Mouse (Mus musculus) layer of hippocampus, adult 18-20 months (tissue): ENCODE data around the gene Plch1. TPM values are rescaled to one million over a fixed set of nuclear protein-coding genes. Genes with fewer than 3 reads are reported as not detected.

Experiments used
- DNase-seq, 2 experiments: peaks; one replicate each; pipeline ENCODE4 v3.0.0; 2022; ENCODE audit warnings: low spot score in 2 of 2
- long read RNA-seq: library from polyadenylated mRNA; stranded (forward); transcript quantifications from one replicate; pipeline ENCODE4 v2.0.0, GENCODE M21; 2021
- total RNA-seq, 2 experiments: library from RNA; stranded (reverse); gene quantifications; 2 replicates each; pipeline ENCODE4 v1.2.3; 2021

Plch1 gene
- total RNA-seq, result 1 to 10 TPM; 4.6 to 4.7 TPM
- long read RNA-seq, full-length matches to known transcripts, result 1 of 1 reads
- long read RNA-seq, partial matches to known transcripts, result 0 of 1 reads
- long read RNA-seq, other reads (novel, unspliced or antisense), result 0 of 1 reads

GRCm38 (mm10) chr3:63899309-63899695, at the start of gene Plch1:
TSS of gene Plch1 (minus strand) at chr3:63899472.
- DNase-seq, result peak; percentile 6 to 32

- peak; percentile 53 to 69 for DNase-seq
Measured at GRCm38 (mm10) chr3:63941204-63941850, 42.1 kb upstream of the Plch1 start.

- DNase-seq, result no peak
Measured at GRCm38 (mm10) chr3:63938928-63939327, 39.7 kb upstream of the Plch1 start.

DNA sequence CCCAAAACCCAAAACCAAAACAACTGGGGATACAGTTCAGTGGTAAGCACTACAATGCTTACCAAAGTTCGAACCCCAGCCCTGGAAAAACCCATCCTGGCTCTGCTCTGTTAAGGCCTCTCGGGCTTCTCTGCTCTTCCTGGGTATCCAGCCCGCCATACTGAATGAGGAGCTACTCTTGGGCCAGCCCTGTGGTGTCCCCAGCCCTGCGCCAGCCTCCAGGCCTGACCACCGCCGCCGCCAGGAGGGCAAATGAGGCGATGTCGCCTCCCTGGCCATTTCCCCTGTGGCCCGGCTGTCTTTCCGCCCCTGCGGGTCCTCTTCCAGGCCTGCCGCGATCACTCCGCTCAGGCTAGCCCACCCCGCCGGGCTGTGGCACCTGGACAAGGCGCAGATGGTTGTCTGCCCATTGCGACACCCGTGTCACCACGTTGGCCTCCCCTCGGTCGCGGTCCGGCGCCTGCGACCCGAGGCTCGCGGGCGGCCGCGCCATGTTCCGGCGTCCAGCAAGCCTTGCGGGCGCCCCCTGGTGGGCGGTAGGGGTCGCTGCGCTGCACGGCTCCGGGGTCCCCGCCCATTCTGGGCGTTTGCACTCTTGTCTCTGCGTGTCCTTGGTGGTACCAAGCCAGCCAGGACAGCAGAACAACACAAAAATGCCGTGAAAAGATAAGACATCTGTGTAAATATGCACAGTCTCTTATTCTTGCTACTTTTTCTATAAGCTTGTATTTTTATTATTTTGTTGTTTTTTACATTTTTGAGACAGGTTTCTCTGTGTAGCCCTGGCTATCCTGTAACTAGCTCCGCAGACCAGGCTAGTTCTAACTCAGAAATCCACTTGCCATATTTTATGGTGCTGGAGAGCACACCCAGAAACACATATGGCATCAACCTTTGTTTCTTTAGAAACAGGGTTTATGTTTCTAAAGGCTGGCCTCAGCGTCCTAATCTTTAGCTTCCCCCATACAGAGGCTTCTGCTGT, 29.9 kb upstream of the Plch1 start, which contains the start of gene E130311K13Rik:
Gene E130311K13Rik (minus strand): TSS at position 595 of the 982 bp plus-strand sequence.
- DNase-seq, result peak; percentile 82 to 93

DNA sequence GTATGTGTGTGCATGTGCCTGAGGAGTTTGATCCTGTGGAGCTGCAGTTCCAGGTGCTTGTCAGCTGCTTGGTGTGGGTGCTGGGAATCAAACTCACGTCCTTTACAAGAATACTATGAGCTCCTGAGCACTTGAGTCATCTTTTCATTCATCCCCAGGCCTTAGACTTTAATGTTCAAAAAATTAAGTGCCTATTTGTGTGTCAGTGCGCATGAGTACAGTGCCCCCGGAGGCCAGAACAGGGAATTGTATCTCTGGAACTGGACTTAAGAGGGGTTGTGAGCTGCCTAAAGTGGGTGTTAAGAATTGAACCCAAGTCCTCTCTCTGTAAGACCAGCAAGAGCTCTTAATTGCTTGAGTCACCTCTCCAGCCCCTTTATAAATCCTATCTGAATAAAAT, 20.4 kb upstream of the Plch1 start:
- peak in 1 of 2 experiments; percentile 32 for DNase-seq

GRCm38 (mm10) chr3:63910301-63910700, 11.0 kb upstream of the Plch1 start:
- no peak for DNase-seq

GRCm38 (mm10) chr3:63905241-63905640, 6.0 kb upstream of the Plch1 start:
- DNase-seq, result no peak

DNA sequence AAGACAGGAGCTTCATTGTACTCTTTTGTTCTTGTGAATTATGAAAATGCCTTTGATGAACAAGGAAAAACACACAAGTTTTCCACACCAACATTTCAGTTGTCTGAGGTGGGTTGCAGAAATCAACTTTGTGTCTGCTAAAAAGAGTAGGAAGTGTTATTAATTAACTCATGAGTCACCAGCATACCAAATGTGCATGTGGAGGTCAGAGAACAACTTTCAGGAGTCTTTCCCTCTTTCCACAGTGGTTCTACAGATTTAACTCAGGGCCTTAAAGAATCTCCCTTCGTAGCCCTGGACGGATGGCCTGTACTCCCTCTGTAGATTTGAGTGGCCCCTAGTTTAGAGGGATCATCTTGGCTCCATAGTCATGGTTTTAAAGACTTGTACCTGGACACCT, 4.9 kb upstream of the Plch1 start:
- no peak for DNase-seq

- peak in 1 of 2 experiments; percentile 44 for DNase-seq
Measured at GRCm38 (mm10) chr3:63900021-63900571, 824 bp upstream of the Plch1 start.

DNA sequence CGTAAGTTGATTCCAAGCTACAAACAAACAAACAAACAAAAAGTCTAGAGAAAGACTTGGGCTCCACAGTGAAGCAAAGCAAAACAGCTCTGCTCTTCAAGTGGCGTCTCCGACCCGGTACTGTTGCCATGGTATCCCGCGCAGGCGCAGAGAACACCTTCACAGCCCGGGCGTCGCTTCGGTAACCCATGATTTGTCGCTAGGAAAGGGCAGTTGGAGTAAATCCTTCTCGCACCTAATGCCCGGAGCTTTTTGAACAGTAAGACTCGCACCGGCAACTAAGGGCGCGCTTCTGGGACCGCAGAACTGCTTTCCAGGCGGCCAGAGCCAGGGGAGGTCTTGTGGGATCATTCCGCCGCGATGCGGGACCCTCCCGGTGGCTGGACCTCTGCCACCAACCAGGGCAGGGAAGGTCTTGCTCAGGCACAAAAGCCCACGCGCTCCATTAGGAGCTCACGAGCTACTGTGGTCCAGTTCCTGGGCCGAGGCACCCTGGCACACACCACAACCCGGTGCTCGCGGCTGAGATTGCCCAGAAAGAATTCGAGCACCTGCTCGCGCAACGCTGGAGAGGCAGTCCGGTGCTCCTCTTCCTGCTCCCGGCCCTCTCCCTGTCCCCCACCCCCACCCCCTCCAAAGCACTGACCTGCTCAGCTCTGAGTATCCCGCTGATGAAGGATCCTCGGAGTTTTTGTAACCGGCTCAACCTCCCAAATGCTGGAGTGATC, 527 bp downstream of the Plch1 start:
- DNase-seq, result peak; percentile 78 to 91

DNA sequence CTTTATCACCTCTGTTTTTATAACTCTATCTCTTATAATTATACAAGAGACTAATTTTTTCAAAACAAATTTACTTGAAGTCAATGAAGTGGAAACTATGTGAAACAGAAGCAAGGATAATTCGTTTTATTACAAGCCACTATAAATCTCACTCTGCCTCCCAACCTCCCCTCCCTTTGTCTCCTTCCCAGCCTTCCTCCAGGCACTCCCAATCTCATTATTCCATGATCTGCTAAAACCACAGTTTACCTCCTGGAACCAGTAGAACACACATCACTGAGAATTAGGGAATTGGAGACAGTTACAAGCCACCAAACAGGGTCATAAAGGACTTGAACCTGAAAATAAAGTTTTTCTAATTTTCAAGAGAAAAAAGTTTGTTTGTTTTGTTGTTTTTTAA, 2.1 kb downstream of the Plch1 start:
- DNase-seq, result no peak

DNA sequence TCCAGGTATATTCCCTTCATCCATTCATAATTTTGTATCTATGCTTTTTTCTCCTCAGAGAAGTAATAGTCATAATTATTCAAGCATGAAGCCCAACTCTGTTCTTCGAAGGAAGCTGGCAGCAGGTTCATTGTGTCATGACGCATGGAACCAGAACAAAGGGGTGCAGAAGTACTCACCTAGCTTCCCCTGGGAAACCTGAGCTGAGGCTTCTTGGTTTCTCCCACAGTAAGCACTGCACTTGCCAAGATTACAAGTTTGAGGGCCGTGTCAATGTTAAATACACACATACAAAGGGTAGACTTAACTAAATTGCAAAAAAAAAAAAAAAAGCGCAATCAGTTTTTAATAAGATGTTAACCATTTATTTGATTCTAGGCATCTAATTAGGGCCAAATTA, 3.0 kb downstream of the Plch1 start:
- DNase-seq, result no peak

DNA sequence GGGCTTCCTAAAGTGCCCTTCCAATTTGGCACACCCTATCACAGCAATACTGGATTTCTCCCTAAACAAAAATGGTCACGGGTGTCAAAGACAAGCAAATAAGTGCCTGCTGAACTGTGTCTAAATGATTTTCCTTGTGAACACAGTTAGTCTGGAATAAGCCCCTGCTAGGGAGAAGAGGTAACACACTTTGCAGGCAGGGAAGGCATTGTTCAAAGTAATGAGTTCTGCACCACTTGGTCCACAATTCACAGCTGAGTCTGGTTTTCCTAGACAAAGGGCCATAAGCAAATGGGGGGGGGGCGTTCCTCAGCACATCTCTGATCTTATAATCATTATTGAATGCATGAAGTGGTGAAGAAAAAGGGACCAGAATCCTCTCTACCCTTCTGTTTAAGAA, 3.5 kb downstream of the Plch1 start:
- no peak for DNase-seq

DNA sequence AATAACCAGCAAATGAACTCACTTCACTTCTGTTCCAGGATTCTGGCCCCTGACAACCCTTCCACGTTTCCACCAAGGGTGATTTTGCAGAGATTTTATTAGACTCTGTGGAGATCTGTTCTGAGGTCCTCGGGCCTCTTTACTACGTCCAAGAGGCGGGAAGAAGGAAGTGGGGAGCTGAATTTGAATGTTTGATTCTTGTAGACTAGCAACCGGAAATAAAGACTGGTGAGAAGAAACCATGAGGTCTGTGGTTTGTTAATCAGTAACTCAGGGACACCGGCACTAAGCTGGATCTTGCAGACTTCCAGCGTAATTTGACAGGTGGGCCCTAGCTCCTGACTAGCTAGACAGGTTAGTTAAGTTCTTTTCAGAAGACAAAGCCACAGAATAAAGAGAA, 5.6 kb downstream of the Plch1 start:
- no peak for DNase-seq

DNA sequence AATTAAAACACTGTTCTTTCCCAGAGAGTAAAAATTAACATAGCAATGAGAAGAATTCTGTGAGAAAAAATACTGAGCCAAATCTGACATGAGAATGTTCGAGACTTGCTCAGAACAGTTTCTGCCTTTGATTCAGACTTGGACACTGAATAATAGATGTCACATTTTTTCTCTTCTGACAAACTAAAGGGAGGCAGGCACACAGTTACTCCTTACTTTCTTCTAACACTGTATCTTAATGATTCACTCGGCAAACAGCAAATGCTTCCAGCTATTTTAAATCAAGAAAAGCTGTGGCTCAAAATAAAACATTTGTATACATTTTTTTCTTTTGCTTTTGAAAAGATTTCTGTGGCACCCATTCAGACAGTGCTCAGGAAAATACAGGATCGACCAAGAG, 7.1 kb downstream of the Plch1 start:
- no peak for DNase-seq

DNA sequence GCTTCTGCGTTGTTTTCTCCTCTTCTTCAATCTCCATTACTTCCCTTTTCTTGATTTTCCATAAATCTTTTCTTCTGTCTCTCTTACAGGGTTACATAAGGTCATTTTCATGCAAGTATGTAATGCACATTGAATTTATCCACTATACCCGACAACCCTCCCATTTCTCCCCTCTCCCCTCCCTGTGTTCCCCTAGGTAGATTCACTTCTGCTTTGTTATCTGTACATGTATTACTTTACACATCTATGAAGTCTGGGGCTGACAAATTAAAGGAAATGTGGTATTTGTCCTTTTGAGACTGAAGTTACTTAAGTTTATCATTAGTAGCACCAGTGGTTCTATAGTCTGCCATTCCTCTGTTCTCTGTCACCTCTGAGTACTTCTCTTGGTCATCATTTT, 18.2 kb downstream of the Plch1 start:
- DNase-seq, result no peak

DNA sequence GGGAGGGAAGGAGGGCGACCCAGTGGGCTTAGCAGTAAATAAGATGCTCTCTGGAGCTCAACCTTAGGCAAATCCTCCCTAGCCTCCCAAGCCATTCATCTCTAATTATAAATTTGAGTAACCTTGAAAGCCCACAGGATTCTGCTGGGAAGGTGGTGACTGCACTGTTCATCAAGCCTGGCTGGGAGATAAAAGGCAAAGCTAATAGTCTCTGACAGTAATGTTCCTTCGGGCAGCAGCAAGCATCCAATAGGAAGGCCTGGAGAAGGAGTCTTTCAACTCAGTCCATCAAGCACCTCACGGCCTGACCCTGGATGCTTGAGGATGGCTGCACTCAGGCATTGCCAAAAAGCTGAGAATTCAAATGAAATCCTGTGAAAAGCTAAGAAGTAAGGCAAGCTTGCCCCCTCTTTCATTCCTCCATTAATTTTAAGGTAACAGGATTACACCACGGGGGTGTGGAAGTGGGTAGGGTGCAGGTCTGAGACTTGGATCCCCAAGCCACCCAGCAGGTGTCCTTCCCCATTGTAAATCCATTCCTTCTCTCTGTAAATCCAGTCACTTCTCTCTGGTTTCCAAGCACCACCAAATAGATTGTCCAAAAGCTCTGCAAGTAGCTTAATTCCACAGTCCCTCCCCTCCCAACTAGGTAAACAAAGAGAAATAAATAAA, 20.1 kb downstream of the Plch1 start:
- no peak for DNase-seq

DNA sequence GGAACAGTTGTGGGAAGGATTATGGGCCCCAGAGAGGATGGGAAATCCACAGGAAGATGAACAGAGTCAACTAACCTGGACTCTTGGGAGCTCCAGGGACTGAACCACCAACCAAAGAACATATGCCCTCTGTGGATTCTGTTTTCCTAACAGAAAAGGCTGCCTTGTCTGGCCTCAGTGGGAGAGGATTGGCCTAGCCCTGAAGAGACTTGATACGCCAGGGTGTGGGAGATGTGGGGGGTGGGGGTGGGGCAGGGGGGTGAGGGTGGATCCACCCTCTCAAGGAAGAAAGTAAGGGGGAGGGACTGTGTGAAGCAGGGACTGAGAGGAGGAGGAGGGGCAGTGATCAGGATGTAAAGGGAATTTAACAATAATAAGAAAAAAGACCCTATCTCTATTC, 26.5 kb downstream of the Plch1 start:
- DNase-seq, result no peak

DNA sequence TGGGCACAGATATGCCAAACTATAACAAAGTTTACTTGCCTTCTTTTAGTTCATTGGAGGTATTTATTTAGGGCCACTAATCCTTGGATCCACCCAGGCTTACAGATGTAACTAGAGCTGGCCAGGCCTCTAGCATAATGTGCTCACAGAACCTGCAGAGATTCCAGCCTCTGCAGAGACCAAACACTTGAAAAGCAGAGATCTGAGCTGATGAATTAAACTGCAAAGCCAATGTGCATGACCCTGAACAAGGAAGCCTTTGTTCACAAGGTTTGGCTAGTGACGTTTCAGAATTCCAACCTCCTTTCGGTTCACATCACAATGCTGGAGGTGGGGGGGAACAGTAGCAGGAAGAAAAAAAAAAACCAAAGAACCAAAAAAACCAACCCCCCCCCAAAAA, 28.0 kb downstream of the Plch1 start:
- no peak for DNase-seq

DNA sequence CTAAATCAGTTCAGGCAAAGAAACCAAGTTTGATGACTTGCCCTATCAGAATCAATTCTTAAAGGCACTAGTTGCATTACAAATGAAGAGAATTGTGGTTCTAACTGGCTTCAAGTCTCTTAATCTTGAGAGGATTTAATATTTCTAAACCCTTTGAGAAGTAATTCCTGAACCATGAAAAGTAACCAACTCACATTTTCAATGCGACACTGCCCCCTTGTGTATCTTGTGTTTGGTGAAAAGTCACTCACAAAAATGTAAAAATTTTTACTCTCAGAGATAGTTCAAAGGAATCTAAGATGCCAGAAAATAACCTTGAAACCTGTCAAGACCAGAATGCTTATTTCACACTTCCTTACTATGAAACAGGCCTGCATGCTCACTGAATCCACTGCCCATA, 31.0 kb downstream of the Plch1 start:
- peak; percentile 37 to 78 for DNase-seq

DNA sequence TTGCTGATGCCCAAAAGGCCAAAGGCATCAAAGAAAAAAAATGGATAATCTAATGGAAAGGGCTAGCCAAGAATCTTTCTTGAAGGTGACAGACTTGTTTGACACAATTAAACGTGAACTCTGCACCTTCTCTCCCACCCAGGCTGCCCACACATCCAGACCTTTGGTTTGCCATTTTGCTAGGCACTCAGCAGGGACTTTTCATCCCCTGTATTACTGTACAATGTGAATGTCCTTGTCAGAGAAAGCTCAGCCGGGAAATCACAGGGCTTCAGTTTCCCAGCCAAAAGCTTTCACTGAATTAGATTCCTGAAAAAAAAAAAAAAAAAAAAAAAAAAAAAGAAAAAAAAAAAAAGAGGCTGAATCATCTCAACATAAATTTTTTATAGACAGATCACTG, 34.2 kb downstream of the Plch1 start:
- DNase-seq, result no peak
